Mouse (Mus musculus): ENCODE measurements at regions not wholly inside any gene's neighbourhood (a gene's known extent, or its start where the extent isn't known, plus 50 kb on each side); places are given as distances from the start of the nearest gene placed in this dataset.

DNA sequence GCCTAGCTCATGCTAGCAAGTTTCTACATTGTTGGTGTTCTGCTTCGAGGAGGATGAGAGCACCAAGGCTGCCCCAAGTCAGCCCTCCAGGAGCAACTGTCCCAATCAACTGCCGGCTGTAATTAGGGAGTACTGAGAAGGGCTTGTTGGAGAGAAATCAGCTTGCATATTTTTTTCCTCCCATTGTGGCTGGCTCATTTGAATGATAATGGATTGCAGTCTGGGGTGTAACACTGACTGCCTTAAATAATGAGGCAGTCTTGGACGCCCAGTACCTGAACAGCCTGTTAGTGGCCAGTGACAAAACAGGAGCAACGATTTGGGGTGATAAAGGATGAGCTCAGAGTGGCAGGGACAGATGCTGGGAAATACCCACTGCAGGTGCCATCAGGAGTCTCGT, 382.8 kb upstream of the Smim15 start:
- no peak for TF ChIP-seq CTCF (IDR thresholded peaks at IDR 0.05; ENCODE audit: low read depth)
- no peak for TF ChIP-seq EP300 (IDR thresholded peaks at IDR 0.05; ENCODE audit: low read depth)
